Mouse (Mus musculus) bone marrow, adult 2 months (tissue): ENCODE measurements at regions not wholly inside any gene's neighbourhood (a gene's known extent, or its start where the extent isn't known, plus 50 kb on each side); places are given as distances from the start of the nearest gene placed in this dataset.

Experiments
- CTCF ChIP-seq: fragments of 200-500 bp; IDR thresholded peaks from 2 replicates; pipeline ENCODE4 v1.5.1; 2011; ENCODE audit warnings: low read length, control low read depth; ENCODE audit not compliant: control insufficient read depth, insufficient read depth
- POLR2A ChIP-seq: fragments of 200-500 bp; IDR thresholded peaks from 2 replicates; pipeline ENCODE4 v1.6.1; 2011; ENCODE audit warnings: low read depth, mild to moderate bottlenecking, control low read depth, low read length, borderline replicate concordance; ENCODE audit not compliant: control insufficient read depth

- TF ChIP-seq CTCF (no peak), POLR2A (no peak)
These were observed 60.7 kb upstream of the Gm47985 start for GRCm38 (mm10) chr1:151121686-151122085.
